Mouse (Mus musculus) lung, adult 2 months (tissue): ENCODE data around the gene Chp1.

Experiments
- CTCF ChIP-seq: fragments of 200-500 bp; IDR thresholded peaks from 2 replicates; pipeline ENCODE4 v1.5.1; 2011; ENCODE audit warnings: mild to moderate bottlenecking, low read length, control low read depth; ENCODE audit not compliant: insufficient read depth
- POLR2A ChIP-seq: fragments of 200-500 bp; IDR thresholded peaks from 2 replicates; pipeline ENCODE4 v1.6.1; 2011; ENCODE audit warnings: low read depth, mild to moderate bottlenecking, control low read depth, low read length, borderline replicate concordance; ENCODE audit errors: extremely low read depth

GRCm38 (mm10) chr2:119538802-119539201 is 8.7 kb upstream of the Chp1 start:
- TF ChIP-seq CTCF = no peak
- no peak for TF ChIP-seq POLR2A
